ENCODE assay signal across 12 mouse cellular contexts in the genomic region with DNA sequence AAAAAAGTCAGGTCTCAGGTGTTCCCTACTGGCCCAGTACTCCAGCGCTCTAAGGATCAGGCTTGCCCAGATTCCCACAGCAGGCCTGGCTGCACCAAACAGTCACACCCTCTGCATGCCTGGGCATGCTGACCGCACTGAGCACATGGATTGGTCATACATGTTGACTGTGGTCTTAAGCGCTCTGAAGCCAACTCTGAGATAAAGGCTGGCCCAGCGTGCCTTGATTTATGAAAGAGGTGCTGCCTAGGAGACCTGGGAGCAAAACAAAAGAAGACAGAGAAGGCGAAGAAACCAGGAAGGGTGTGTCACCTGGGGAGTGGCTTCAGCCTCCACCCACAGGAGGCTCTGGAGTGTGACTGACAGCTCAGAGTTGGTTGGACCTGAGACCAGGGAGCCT. TPM values are rescaled to one million over a fixed set of nuclear protein-coding genes. Genes with fewer than 3 reads are reported as not detected.
A peak's percentile ranks its signal among the peaks of the same experiment; 100 is the strongest.
DNase-seq lines count a peak whose midpoint lies in the region; ATAC-seq and TF ChIP-seq lines count a peak whose summit lies in the region.
"Had no signal": no experiment of that assay in that cellular context is flagged by ENCODE, and none has a peak within 500 bp of the region (broad histone marks: within the 10 kb centered on the region; RNA-seq: fewer than 3 reads in every experiment).

No protein-coding gene starts in this region.

- no peak overlapping the region for H3K9ac ChIP-seq in forebrain, embryonic 13.5 days
- H3K9ac ChIP-seq in ES-Bruce4 (ENCODE audit: low read depth, poor library complexity, severe bottlenecking): peak overlapping the region; percentile 40
- no peak overlapping the region for H3K9ac ChIP-seq in intestine, embryonic 16.5 days (ENCODE audit: low read depth, low read length)
- H3K9ac ChIP-seq: liver, embryonic 15.5 days had no signal

- 0 out of 2 replicates have a peak, but pooled peaks cover 3% of the 10 kb centered on the region for H3K9me3 ChIP-seq in forebrain, embryonic 10.5 days
- no peaks in the 10 kb centered on the region for H3K9me3 ChIP-seq in forebrain, embryonic 13.5 days (replicated peaks)
- no peaks in the 10 kb centered on the region for H3K9me3 ChIP-seq in ES-Bruce4 (replicated peaks; ENCODE audit: control insufficient read depth, insufficient read depth, low read length, poor library complexity, severe bottlenecking)
- H3K9me3 ChIP-seq in intestine, embryonic 16.5 days (ENCODE audit: control insufficient read depth, low read length): 0 out of 2 replicates have a peak, but pooled peaks cover 4% of the 10 kb centered on the region
- H3K9me3 ChIP-seq: liver, embryonic 15.5 days had no signal

- 0 out of 2 replicates have a peak overlapping the region, but pooled peaks have one; percentile 8 for H3K27ac ChIP-seq in forebrain, embryonic 10.5 days
- H3K27ac ChIP-seq in forebrain, embryonic 13.5 days: no peak overlapping the region
- H3K27ac ChIP-seq in ES-Bruce4 (ENCODE audit: insufficient read depth, low read length): peak overlapping the region; percentile 42
- H3K27ac ChIP-seq in intestine, embryonic 16.5 days (ENCODE audit: low read length): peak overlapping the region; percentile 9; the same call in 1 of the 2 replicates
- H3K27ac ChIP-seq: heart, embryonic 13.5 days; left cerebral cortex, adult 2 months; liver, embryonic 15.5 days had no signal

- DNase-seq in forebrain, embryonic 10.5 days (ENCODE audit: extremely low spot score, low spot score): no peak
- peak; percentile 45 for DNase-seq in splenic B cell, adult 2 months (ENCODE audit: low read depth, low spot score)
- no peak for DNase-seq in thymus, adult 18-20 months
- DNase-seq in gastrocnemius, adult 18-20 months (ENCODE audit: low spot score): no peak
- DNase-seq: kidney, adult 9 months had no signal

- TF ChIP-seq EP300 in ES-Bruce4 (IDR thresholded peaks at IDR 0.05; ENCODE audit: insufficient read depth, low read depth, low read length): peak; percentile 79; the same call in 1 of the 2 replicates

- no peaks in the 10 kb centered on the region for H3K36me3 ChIP-seq in forebrain, embryonic 10.5 days (replicated peaks)
- H3K36me3 ChIP-seq in forebrain, embryonic 13.5 days (ENCODE audit: poor library complexity, severe bottlenecking): no peaks in the 10 kb centered on the region
- H3K36me3 ChIP-seq in ES-Bruce4 (ENCODE audit: control insufficient read depth, insufficient read depth, low read length, poor library complexity, severe bottlenecking): no peaks in the 10 kb centered on the region
- H3K36me3 ChIP-seq in intestine, embryonic 16.5 days (ENCODE audit: control insufficient read depth, insufficient read depth, low read length): no peaks in the 10 kb centered on the region
- H3K36me3 ChIP-seq in splenic B cell, adult 2 months (ENCODE audit: control insufficient read depth, insufficient read depth, low read length, poor library complexity, severe bottlenecking): no peaks in the 10 kb centered on the region
- H3K36me3 ChIP-seq: heart, embryonic 13.5 days; liver, embryonic 15.5 days had no signal

- H3K4me2 ChIP-seq in forebrain, embryonic 13.5 days: no peak overlapping the region
- no peak overlapping the region for H3K4me2 ChIP-seq in intestine, embryonic 16.5 days (ENCODE audit: low read depth, low read length)
- H3K4me2 ChIP-seq: heart, embryonic 13.5 days; liver, embryonic 15.5 days had no signal

- TF ChIP-seq POLR2A in ES-Bruce4 (IDR thresholded peaks at IDR 0.05; ENCODE audit: insufficient read depth, low read length): no peak

- WGBS in forebrain, embryonic 10.5 days: 80% methylated on average over 5 of the region's 5 CpGs
- 76% methylated on average over 5 of the region's 5 CpGs for WGBS in forebrain, embryonic 13.5 days
- WGBS in intestine, embryonic 16.5 days: 64% methylated on average over 5 of the region's 5 CpGs

- H3K4me1 ChIP-seq in forebrain, embryonic 10.5 days: peaks cover 11% of the 10 kb centered on the region; the same call in 1 of the 2 replicates
- H3K4me1 ChIP-seq in forebrain, embryonic 13.5 days: no peaks in the 10 kb centered on the region
- H3K4me1 ChIP-seq in ES-Bruce4 (ENCODE audit: control insufficient read depth, insufficient read depth, low read length): peaks cover 5% of the 10 kb centered on the region
- H3K4me1 ChIP-seq in intestine, embryonic 16.5 days (ENCODE audit: control insufficient read depth, insufficient read depth, low read length): peaks cover 9% of the 10 kb centered on the region

- no peaks in the 10 kb centered on the region for H3K27me3 ChIP-seq in forebrain, embryonic 10.5 days (ENCODE audit: poor library complexity, severe bottlenecking)
- no peaks in the 10 kb centered on the region for H3K27me3 ChIP-seq in forebrain, embryonic 13.5 days
- H3K27me3 ChIP-seq in ES-Bruce4 (ENCODE audit: control insufficient read depth, insufficient read depth, low read length, poor library complexity, severe bottlenecking): no peaks in the 10 kb centered on the region
- no peaks in the 10 kb centered on the region for H3K27me3 ChIP-seq in intestine, embryonic 16.5 days (replicated peaks; ENCODE audit: control insufficient read depth, insufficient read depth, low read length)
- no peaks in the 10 kb centered on the region for H3K27me3 ChIP-seq in splenic B cell, adult 2 months (ENCODE audit: control insufficient read depth, insufficient read depth, low read length, poor library complexity, severe bottlenecking)
- H3K27me3 ChIP-seq: heart, embryonic 13.5 days; liver, embryonic 15.5 days had no signal

- H3K4me3 ChIP-seq in forebrain, embryonic 10.5 days: no peak overlapping the region
- no peak overlapping the region for H3K4me3 ChIP-seq in forebrain, embryonic 13.5 days
- H3K4me3 ChIP-seq in ES-Bruce4 (ENCODE audit: low read depth, low read length): no peak overlapping the region
- no peak overlapping the region for H3K4me3 ChIP-seq in intestine, embryonic 16.5 days (ENCODE audit: low read length)
- H3K4me3 ChIP-seq: heart, embryonic 13.5 days; left cerebral cortex, adult 2 months; liver, embryonic 15.5 days had no signal

- no peak for ATAC-seq in forebrain, embryonic 13.5 days
- peak; percentile 72 for ATAC-seq in intestine, embryonic 16.5 days
- no peak for ATAC-seq in erythroid progenitor cell, adult 5-6 weeks (replicated peaks; ENCODE audit: low FRiP score, poor library complexity, severe bottlenecking)

- no peak for TF ChIP-seq CTCF in ES-Bruce4 (IDR thresholded peaks at IDR 0.05; ENCODE audit: low read depth, low read length)

RNA-seq across cellular contexts. Expression of a gene that starts 9.9 kb away (rescaled TPM):
- polyA plus RNA-seq in forebrain, embryonic 10.5 days (2016; fragmentation: Nextera tagmentation; extraction: Ambion mirVana): 647 and 664 TPM in 2 replicates
- polyA plus RNA-seq in forebrain, embryonic 13.5 days (2015; fragmentation: Nextera tagmentation; extraction: Ambion mirVana): 645 and 673 TPM in 2 replicates
- polyA plus RNA-seq in ES-Bruce4 (2011; ENCODE audit: insufficient read depth, insufficient read length, low read depth, missing spikeins): 826 and 830 TPM in 2 replicates
- polyA plus RNA-seq in intestine, embryonic 16.5 days (2015; fragmentation: Nextera tagmentation; extraction: Ambion mirVana): 448 and 454 TPM in 2 replicates
- total RNA-seq in erythroid progenitor cell, adult 5-6 weeks (2015; ENCODE audit: low replicate concordance): 221 and 237 TPM in 2 replicates
- 220 and 279 TPM in 2 replicates for total RNA-seq in erythroid progenitor cell, adult 5-6 weeks (2017; ENCODE audit: low replicate concordance)
- total RNA-seq in gastrocnemius, adult 18-20 months (2021): 100 to 1,000 TPM; 185 to 217 TPM
